11 mouse cellular contexts compared by ENCODE assay signal in the genomic region with DNA sequence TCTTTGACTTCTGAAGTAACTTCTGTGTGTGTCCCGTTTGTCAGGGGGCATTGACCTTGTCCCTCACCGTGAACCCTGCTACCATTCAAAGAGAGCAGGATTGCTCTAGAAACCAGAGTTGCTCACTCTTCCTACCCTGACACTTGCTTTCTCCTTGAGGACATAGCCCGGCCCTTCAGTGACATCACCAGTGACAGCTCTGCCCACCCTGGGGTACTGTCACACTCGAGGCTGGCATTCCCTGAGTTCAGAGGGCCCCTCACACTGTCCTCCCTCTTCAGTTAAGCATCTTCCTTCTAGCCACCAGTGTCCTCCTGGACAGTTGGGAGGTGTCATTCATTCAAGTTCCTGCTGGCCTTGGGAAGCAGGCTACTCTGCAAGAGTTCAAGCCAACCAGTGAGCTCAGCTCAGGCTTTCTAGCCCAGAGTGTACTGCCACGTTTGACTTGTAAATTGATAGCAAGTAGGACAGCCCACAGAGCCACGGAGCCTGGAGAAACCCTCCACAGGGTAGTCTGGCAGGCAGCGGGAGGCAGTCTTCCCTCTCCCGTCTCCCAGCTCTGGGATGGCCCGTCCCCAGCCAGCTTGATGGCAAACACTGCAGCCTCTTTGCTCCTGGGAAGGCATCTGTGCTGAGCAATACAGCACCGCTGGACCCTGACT. TPM values are rescaled to one million over a fixed set of nuclear protein-coding genes. Genes with fewer than 3 reads are reported as not detected.
DNase-seq lines count a peak whose midpoint lies in the region; ATAC-seq and TF ChIP-seq lines count a peak whose summit lies in the region.
"Had no signal": no experiment of that assay in that cellular context is flagged by ENCODE, and none has a peak within 500 bp of the region (broad histone marks: within the 10 kb centered on the region; RNA-seq: fewer than 3 reads in every experiment).

No protein-coding gene starts in this region.

- peaks cover 13% of the 10 kb centered on the region for H3K4me1 ChIP-seq in lung, embryonic 16.5 days (replicated peaks; ENCODE audit: control insufficient read depth, insufficient read depth, low read length)
- H3K4me1 ChIP-seq in lung, adult 2 months (ENCODE audit: control insufficient read depth, insufficient read depth, low read length), result 0 out of 2 replicates have a peak, but pooled peaks cover 6% of the 10 kb centered on the region
- H3K4me1 ChIP-seq in embryonic facial prominence, embryonic 14.5 days (ENCODE audit: control insufficient read depth, insufficient read depth, low read length), result peaks cover 7% of the 10 kb centered on the region
- peaks cover 5% of the 10 kb centered on the region; the same call in 1 of the 2 replicates for H3K4me1 ChIP-seq in stomach, embryonic 14.5 days (ENCODE audit: control insufficient read depth, insufficient read depth, low read length)

- no peak for TF ChIP-seq POLR2A in lung, adult 2 months (IDR thresholded peaks at IDR 0.05; ENCODE audit: borderline replicate concordance, extremely low read depth, low read depth, low read length)

- H3K36me3 ChIP-seq in lung, embryonic 16.5 days (ENCODE audit: control insufficient read depth, insufficient read depth, low read length), result peaks cover 24% of the 10 kb centered on the region
- peaks cover 45% of the 10 kb centered on the region for H3K36me3 ChIP-seq in embryonic facial prominence, embryonic 14.5 days (ENCODE audit: control insufficient read depth, insufficient read depth, low read length)
- H3K36me3 ChIP-seq in stomach, embryonic 14.5 days (ENCODE audit: control insufficient read depth, insufficient read depth, low read length), result peaks cover 38% of the 10 kb centered on the region

- no peak for ATAC-seq in lung, embryonic 16.5 days (ENCODE audit: low read depth)
- ATAC-seq in embryonic facial prominence, embryonic 14.5 days (ENCODE audit: low read depth), result no peak
- ATAC-seq in stomach, embryonic 14.5 days (ENCODE audit: insufficient number of reproducible peaks, insufficient read depth, low FRiP score, low read depth), result no peak

- no peak overlapping the region for H3K4me2 ChIP-seq in lung, embryonic 16.5 days (ENCODE audit: low read depth, low read length)
- H3K4me2 ChIP-seq in embryonic facial prominence, embryonic 14.5 days (ENCODE audit: low read depth, low read length), result no peak overlapping the region
- H3K4me2 ChIP-seq in stomach, embryonic 14.5 days (replicated peaks; ENCODE audit: low read depth, low read length), result no peak overlapping the region

- no peaks in the 10 kb centered on the region for H3K9me3 ChIP-seq in lung, embryonic 16.5 days (ENCODE audit: control insufficient read depth, low read length)
- H3K9me3 ChIP-seq in embryonic facial prominence, embryonic 14.5 days (ENCODE audit: control insufficient read depth, low read length), result no peaks in the 10 kb centered on the region
- H3K9me3 ChIP-seq in stomach, embryonic 14.5 days (ENCODE audit: control insufficient read depth, low read depth, low read length), result no peaks in the 10 kb centered on the region

- no peak overlapping the region for H3K4me3 ChIP-seq in gastrocnemius, adult 2 months
- no peak overlapping the region for H3K4me3 ChIP-seq in lung, embryonic 16.5 days (ENCODE audit: low read length)
- no peak overlapping the region for H3K4me3 ChIP-seq in lung, adult 2 months (replicated peaks; ENCODE audit: extremely low read depth, low read depth, low read length)
- H3K4me3 ChIP-seq in embryonic facial prominence, embryonic 14.5 days (ENCODE audit: low read depth, low read length), result no peak overlapping the region
- H3K4me3 ChIP-seq in stomach, embryonic 14.5 days (ENCODE audit: low read depth, low read length), result no peak overlapping the region

- no peaks in the 10 kb centered on the region for H3K27me3 ChIP-seq in lung, embryonic 16.5 days (ENCODE audit: control insufficient read depth, insufficient read depth, low read depth, low read length)
- H3K27me3 ChIP-seq in embryonic facial prominence, embryonic 14.5 days (replicated peaks; ENCODE audit: control insufficient read depth, insufficient read depth, low read length), result no peaks in the 10 kb centered on the region
- H3K27me3 ChIP-seq in stomach, embryonic 14.5 days (ENCODE audit: control insufficient read depth, insufficient read depth, low read length), result no peaks in the 10 kb centered on the region

- peak; percentile 52 for DNase-seq in gastrocnemius, adult 2 months
- DNase-seq in gastrocnemius, adult 8-10 months (ENCODE audit: low spot score in 2 of 2), result no peak
- DNase-seq in lung, adult 2 months, result no peak
- no peak for DNase-seq in embryonic facial prominence, embryonic 14.5 days (ENCODE audit: low spot score)
- DNase-seq in retina, postnatal 1 day, result no peak
- DNase-seq in layer of hippocampus, postnatal 25 days (ENCODE audit: extremely low spot score in 1 of 2, low spot score in 1 of 2), result no peak
- DNase-seq: cerebellum, postnatal 36 days; thymus, adult 18-20 months had no signal

- WGBS in lung, embryonic 16.5 days, result 40% methylated on average over 10 of the region's 10 CpGs
- 43% methylated on average over 10 of the region's 10 CpGs for WGBS in lung, adult 2 months
- WGBS in embryonic facial prominence, embryonic 14.5 days, result 29% methylated on average over 10 of the region's 10 CpGs
- WGBS in stomach, embryonic 14.5 days, result 28% methylated on average over 10 of the region's 10 CpGs

- no peak for TF ChIP-seq CTCF in gastrocnemius, adult 2 months (IDR thresholded peaks at IDR 0.05)
- no peak for TF ChIP-seq CTCF in lung, adult 2 months (IDR thresholded peaks at IDR 0.05; ENCODE audit: insufficient read depth, low read length)

- peak overlapping the region; percentile 72 for H3K27ac ChIP-seq in gastrocnemius, adult 2 months
- H3K27ac ChIP-seq in lung, embryonic 16.5 days (ENCODE audit: low read length), result peak overlapping the region; percentile 65
- 0 out of 2 replicates have a peak overlapping the region, but pooled peaks have one; percentile 15 for H3K27ac ChIP-seq in embryonic facial prominence, embryonic 14.5 days (replicated peaks; ENCODE audit: low read depth, low read length)
- H3K27ac ChIP-seq in stomach, embryonic 14.5 days (ENCODE audit: low read length), result 0 out of 2 replicates have a peak overlapping the region, but pooled peaks have one; percentile 15

- intact Hi-C loops in gastrocnemius, adult 2 months (cut with DNase I), result no loop called here

- H3K9ac ChIP-seq in lung, embryonic 16.5 days (ENCODE audit: low read length), result 0 out of 2 replicates have a peak overlapping the region, but pooled peaks have one; percentile 6
- 0 out of 2 replicates have a peak overlapping the region, but pooled peaks have one; percentile 8 for H3K9ac ChIP-seq in embryonic facial prominence, embryonic 14.5 days (ENCODE audit: low read depth, low read length)
- H3K9ac ChIP-seq in stomach, embryonic 14.5 days (replicated peaks; ENCODE audit: low read depth, low read length), result no peak overlapping the region

RNA-seq across cellular contexts. Expression of gene B230217C12Rik, which starts 1.7 kb away (rescaled TPM):
- under 1 TPM; 0.23 to 0.50 TPM for total RNA-seq in gastrocnemius, adult 2 months (2021)
- total RNA-seq in gastrocnemius, adult 8-10 months (2022), result under 1 TPM; 0.19 to 0.51 (median 0.32) TPM
- polyA plus RNA-seq in lung, embryonic 16.5 days (2015; fragmentation: Nextera tagmentation; extraction: Ambion mirVana), result 3.1 and 3.4 TPM in 2 replicates
- polyA plus RNA-seq in lung, adult 2 months (2012; rRNA removed), result 2.8 and 4.5 TPM in 2 replicates
- 7.0 and 7.5 TPM in 2 replicates for polyA plus RNA-seq in embryonic facial prominence, embryonic 14.5 days (2014; fragmentation: Nextera tagmentation; extraction: Ambion mirVana)
- polyA plus RNA-seq in stomach, embryonic 14.5 days (2014; fragmentation: Nextera tagmentation; extraction: Ambion mirVana), result 6.4 and 8.3 TPM in 2 replicates
- 10 to 100 TPM; 66.2 to 71.6 TPM for total RNA-seq in layer of hippocampus, postnatal 25 days (2021)
- total RNA-seq: MEL had no signal

RNA-seq across cellular contexts. Expression of gene Lasp1, which starts 40.1 kb away (rescaled TPM):
- 10 to 100 TPM; 10.0 to 16.8 TPM for total RNA-seq in gastrocnemius, adult 2 months (2021)
- 10 to 100 TPM in 2 of 4 experiments, 1 to 10 TPM in 2; 5.9 to 11.2 (median 9.0) TPM for total RNA-seq in gastrocnemius, adult 8-10 months (2022)
- polyA plus RNA-seq in lung, embryonic 16.5 days (2015; fragmentation: Nextera tagmentation; extraction: Ambion mirVana), result 163 and 167 TPM in 2 replicates
- 120 and 137 TPM in 2 replicates for polyA plus RNA-seq in lung, adult 2 months (2012; rRNA removed)
- polyA plus RNA-seq in embryonic facial prominence, embryonic 14.5 days (2014; fragmentation: Nextera tagmentation; extraction: Ambion mirVana), result 88.6 and 96.3 TPM in 2 replicates
- polyA plus RNA-seq in stomach, embryonic 14.5 days (2014; fragmentation: Nextera tagmentation; extraction: Ambion mirVana), result 73.2 and 82.0 TPM in 2 replicates
- total RNA-seq in layer of hippocampus, postnatal 25 days (2021), result 100 to 1,000 TPM; 102 to 114 TPM

RNA-seq across cellular contexts. Expression of gene Fbxo47, which starts 45.0 kb away (rescaled TPM):
- total RNA-seq in gastrocnemius, adult 2 months (2021), result under 1 TPM; 0.14 to 0.20 TPM
- under 1 TPM in 3 of 4 experiments, not detected in 1; 0.15 to 0.48 (median 0.46) TPM for total RNA-seq in gastrocnemius, adult 8-10 months (2022)
- 0.36 and 0.65 TPM in 2 replicates for polyA plus RNA-seq in lung, embryonic 16.5 days (2015; fragmentation: Nextera tagmentation; extraction: Ambion mirVana)
- 0.16 and 0.36 TPM in 2 replicates for polyA plus RNA-seq in lung, adult 2 months (2012; rRNA removed)
- polyA plus RNA-seq in embryonic facial prominence, embryonic 14.5 days (2014; fragmentation: Nextera tagmentation; extraction: Ambion mirVana), result 0.43 and 0.97 TPM in 2 replicates
- polyA plus RNA-seq in stomach, embryonic 14.5 days (2014; fragmentation: Nextera tagmentation; extraction: Ambion mirVana), result 0.29 and 0.56 TPM in 2 replicates
- 1 to 10 TPM; 1.2 to 1.9 TPM for total RNA-seq in layer of hippocampus, postnatal 25 days (2021)

RNA-seq across cellular contexts. Expression of gene Rpl23, which starts 56.7 kb away (rescaled TPM):
- 100 to 1,000 TPM; 385 to 521 TPM for total RNA-seq in gastrocnemius, adult 2 months (2021)
- total RNA-seq in gastrocnemius, adult 8-10 months (2022), result 100 to 1,000 TPM; 371 to 534 (median 431) TPM
- 495 and 578 TPM in 2 replicates for polyA plus RNA-seq in lung, embryonic 16.5 days (2015; fragmentation: Nextera tagmentation; extraction: Ambion mirVana)
- polyA plus RNA-seq in lung, adult 2 months (2012; rRNA removed), result 81.7 and 95.5 TPM in 2 replicates
- polyA plus RNA-seq in embryonic facial prominence, embryonic 14.5 days (2014; fragmentation: Nextera tagmentation; extraction: Ambion mirVana), result 712 and 810 TPM in 2 replicates
- polyA plus RNA-seq in stomach, embryonic 14.5 days (2014; fragmentation: Nextera tagmentation; extraction: Ambion mirVana), result 774 and 780 TPM in 2 replicates
- total RNA-seq in layer of hippocampus, postnatal 25 days (2021), result 100 to 1,000 TPM; 327 to 397 TPM

Comparison
In these comparisons a context has a peak if more than half of its experiments do, and no peak if none do; other contexts are left out.
1. H3K27ac ChIP-seq: peak in every context shown above with its lines; median percentile 72 in gastrocnemius, adult 2 months; 65 in lung, embryonic 16.5 days; 15 in embryonic facial prominence, embryonic 14.5 days; 15 in stomach, embryonic 14.5 days.